Mouse (Mus musculus) neural tube, embryonic 15.5 days (tissue): ENCODE results near the gene Ube2s. TPM values are rescaled to one million over a fixed set of nuclear protein-coding genes. Genes with fewer than 3 reads are reported as not detected.

Source experiments
- polyA plus RNA-seq: library from polyadenylated mRNA; unstranded; fragments of >200 nt; fragmentation: Nextera tagmentation; extraction: Ambion mirVana; gene quantifications from 2 replicates; pipeline ENCODE4 v1.2.1, GENCODE M21; 2015

The Ube2s gene
- polyA plus RNA-seq, 1 experiment from 2014 or later = 252 TPM

Other genes with a start within 250 kb of the Ube2s start
- gene Ptprh, start 208.5 kb downstream of the Ube2s start, polyA plus RNA-seq = 0.43 and 0.65 TPM in 2 replicates
- gene Tmem86b, start 181.2 kb downstream of the Ube2s start, polyA plus RNA-seq = 1.7 and 2.3 TPM in 2 replicates
- 8.3 and 8.9 TPM in 2 replicates for gene Ppp6r1, start 153.6 kb downstream of the Ube2s start, polyA plus RNA-seq
- 156 and 173 TPM in 2 replicates for gene Hspbp1, start 127.5 kb downstream of the Ube2s start, polyA plus RNA-seq
- gene Brsk1, start 122.0 kb downstream of the Ube2s start, polyA plus RNA-seq = 6.5 and 6.8 TPM in 2 replicates
- gene Tmem150b, start 87.3 kb downstream of the Ube2s start, polyA plus RNA-seq = 0.13 and 0.14 TPM in 2 replicates
- gene Kmt5c, start 72.5 kb downstream of the Ube2s start, polyA plus RNA-seq = 56.9 and 58.2 TPM in 2 replicates
- 26.3 and 38.6 TPM in 2 replicates for gene Cox6b2, start 59.5 kb downstream of the Ube2s start, polyA plus RNA-seq
- not detected in 2 replicates for gene Fam71e2, start 41.3 kb downstream of the Ube2s start, polyA plus RNA-seq
- gene Il11, start 29.7 kb downstream of the Ube2s start, polyA plus RNA-seq = 0.90 and 1.0 TPM in 2 replicates
- gene Tmem190, start 29.7 kb downstream of the Ube2s start, polyA plus RNA-seq = not detected in 2 replicates
- gene Tmem238, start 22.9 kb downstream of the Ube2s start, polyA plus RNA-seq = 6.8 and 9.9 TPM in 2 replicates
- gene Rpl28, start 19.7 kb downstream of the Ube2s start, polyA plus RNA-seq = 224 and 255 TPM in 2 replicates
- gene Shisa7, start 32.1 kb upstream of the Ube2s start, polyA plus RNA-seq = 10.6 and 11.3 TPM in 2 replicates
- 3.7 and 5.9 TPM in 2 replicates for gene Isoc2b, start 57.7 kb upstream of the Ube2s start, polyA plus RNA-seq
- gene Isoc2a, start 64.6 kb upstream of the Ube2s start, polyA plus RNA-seq = 0.51 and 0.79 TPM in 2 replicates
- 0.23 and 0.37 TPM in 2 replicates for gene Gm36210, start 93.9 kb upstream of the Ube2s start, polyA plus RNA-seq
- gene Zfp628, start 102.6 kb upstream of the Ube2s start, polyA plus RNA-seq = 3.1 and 4.0 TPM in 2 replicates
- gene Nat14, start 109.4 kb upstream of the Ube2s start, polyA plus RNA-seq = 30.8 and 36.3 TPM in 2 replicates
- gene Ssc5d, start 113.2 kb upstream of the Ube2s start, polyA plus RNA-seq = 1.00 and 1.8 TPM in 2 replicates
- 0.14 TPM in 1 of 2 replicates, not detected in the other for gene Sbk2, start 151.8 kb upstream of the Ube2s start, polyA plus RNA-seq
- gene Sbk3, start 158.6 kb upstream of the Ube2s start, polyA plus RNA-seq = 0.32 and 0.35 TPM in 2 replicates
- 49.6 and 57.0 TPM in 2 replicates for gene Zfp579, start 183.6 kb upstream of the Ube2s start, polyA plus RNA-seq
- gene Zfp524, start 201.8 kb upstream of the Ube2s start, polyA plus RNA-seq = 7.3 and 9.9 TPM in 2 replicates
- 37.0 TPM in 2 replicates for gene Fiz1, start 202.1 kb upstream of the Ube2s start, polyA plus RNA-seq
- 0.15 and 1.4 TPM in 2 replicates for gene Gm44973, start 202.9 kb upstream of the Ube2s start, polyA plus RNA-seq
- gene Zfp865, start 207.8 kb upstream of the Ube2s start, polyA plus RNA-seq = 6.4 and 7.0 TPM in 2 replicates
- 60.0 and 75.7 TPM in 2 replicates for gene Ccdc106, start 208.0 kb upstream of the Ube2s start, polyA plus RNA-seq
- gene 4632433K11Rik, start 221.5 kb upstream of the Ube2s start, polyA plus RNA-seq = not detected in 2 replicates
- gene Zfp784, start 225.9 kb upstream of the Ube2s start, polyA plus RNA-seq = 7.7 and 9.0 TPM in 2 replicates
- 90.7 and 101 TPM in 2 replicates for gene Zfp580, start 238.9 kb upstream of the Ube2s start, polyA plus RNA-seq
- 94.2 and 105 TPM in 2 replicates for gene U2af2, start 249.6 kb upstream of the Ube2s start, polyA plus RNA-seq